Mouse (Mus musculus): ENCODE results near the gene Nos2. TPM values are rescaled to one million over a fixed set of nuclear protein-coding genes. Genes with fewer than 3 reads are reported as not detected.

Nos2 gene
- polyA plus RNA-seq, 1 experiment = 0.38 TPM

- TF ChIP-seq E2F4 (IDR thresholded peaks at IDR 0.05; ENCODE audit: insufficient read depth) = no peak
- Histone ChIP-seq H3ac (ENCODE audit: control insufficient read depth, insufficient read length) (no peak overlapping the region), H3K36me3 (ENCODE audit: control insufficient read depth, insufficient read depth) (no peaks in the 10 kb centered on the region), H3K27me3 (ENCODE audit: control insufficient read depth, insufficient read depth, insufficient read length) (no peaks in the 10 kb centered on the region), H3K79me2 (ENCODE audit: control insufficient read depth, insufficient read depth) (no peaks in the 10 kb centered on the region), H3K4me2 (ENCODE audit: low read depth) (no peak overlapping the region), H3K4me3 (no peak overlapping the region)
Observed at GRCm38 (mm10) chr11:79008007-79008775, 87.6 kb downstream of the Nos2 start.

GRCm38 (mm10) chr11:79008891-79009290 lies 88.3 kb downstream of the Nos2 start:
- TF ChIP-seq SRF (IDR thresholded peaks at IDR 0.05; ENCODE audit: control insufficient read depth, insufficient read length, low read depth) (no peak), POLR2A (IDR thresholded peaks at IDR 0.05; ENCODE audit: insufficient read length, low read depth) (no peak), MAX (IDR thresholded peaks at IDR 0.05; ENCODE audit: low read depth) (no peak), MYOD1 (IDR thresholded peaks at IDR 0.05; ENCODE audit: control insufficient read depth in 1 of 3, insufficient read length in 2 of 3, low read depth in 2 of 3) (no peak), MYOG (IDR thresholded peaks at IDR 0.05; ENCODE audit: control insufficient read depth in 1 of 3, insufficient read depth in 1 of 3, insufficient read length in 2 of 3, low read depth in 2 of 3) (no peak), REST (IDR thresholded peaks at IDR 0.05; ENCODE audit: insufficient read depth, insufficient read length) (no peak), TCF12 (IDR thresholded peaks at IDR 0.05; ENCODE audit: insufficient read depth, poor library complexity, severe bottlenecking) (no peak), E2F4 (IDR thresholded peaks at IDR 0.05; ENCODE audit: insufficient read depth) (no peak), TCF3 (IDR thresholded peaks at IDR 0.05; ENCODE audit: insufficient read length, low read depth) (no peak), CEBPB (IDR thresholded peaks at IDR 0.05; ENCODE audit: insufficient read depth, poor library complexity, severe bottlenecking) (no peak), POLR2AphosphoS2 (IDR thresholded peaks at IDR 0.05; ENCODE audit: insufficient read length, low read depth) (no peak), USF1 (IDR thresholded peaks at IDR 0.05; ENCODE audit: low read depth) (no peak)
- Histone ChIP-seq H3K4me2 (ENCODE audit: low read depth) (no peak overlapping the region), H3K36me3 (ENCODE audit: control insufficient read depth, insufficient read depth) (no peaks in the 10 kb centered on the region), H3K4me3 (no peak overlapping the region), H3K79me2 (ENCODE audit: control insufficient read depth, insufficient read depth) (no peaks in the 10 kb centered on the region), H3K27me3 (ENCODE audit: control insufficient read depth, insufficient read depth, insufficient read length) (no peaks in the 10 kb centered on the region), H3ac (ENCODE audit: control insufficient read depth, insufficient read length) (no peak overlapping the region)

Other genes starting within 250 kb of the Nos2 start
- gene Nlk, start 223.4 kb upstream of the Nos2 start, polyA plus RNA-seq (2012; fragmentation: generic; extraction: Trizol) = 5.0 TPM
- 32.8 TPM for gene Ccnq, start 169.1 kb upstream of the Nos2 start, polyA plus RNA-seq (2012; fragmentation: generic; extraction: Trizol)
- gene Lyrm9, start 94.2 kb upstream of the Nos2 start, polyA plus RNA-seq (2012; fragmentation: generic; extraction: Trizol) = 22.9 TPM
- gene Lgals9, start 64.2 kb downstream of the Nos2 start, polyA plus RNA-seq (2012; fragmentation: generic; extraction: Trizol) = 20.9 TPM
- gene Ksr1, start 225.6 kb downstream of the Nos2 start, polyA plus RNA-seq (2012; fragmentation: generic; extraction: Trizol) = 20.6 TPM